Mouse (Mus musculus) hindbrain, embryonic 12.5 days (tissue): ENCODE results near the gene Golga2. TPM values are rescaled to one million over a fixed set of nuclear protein-coding genes. Genes with fewer than 3 reads are reported as not detected.

Source experiments
- ATAC-seq: fragments of 200-750 bp; cut with Nextera tagmentation; 2 replicates; pipeline ENCODE4 v1.8.0; 2017; ENCODE audit warnings: moderate TSS enrichment; ENCODE audit not compliant: low FRiP score
- H3K27ac ChIP-seq: fragments of 300-500 bp; sonication (generic); 2 replicates; pipeline ENCODE4 v1.5.1; 2016; ENCODE audit warnings: mild to moderate bottlenecking
- H3K27me3 ChIP-seq: fragments of 300-500 bp; sonication (generic); 2 replicates; pipeline ENCODE4 v1.6.1; 2016; ENCODE audit warnings: mild to moderate bottlenecking
- H3K36me3 ChIP-seq: fragments of 300-500 bp; sonication (generic); 2 replicates; pipeline ENCODE4 v1.6.1; 2016; ENCODE audit warnings: mild to moderate bottlenecking
- H3K4me1 ChIP-seq: fragments of 300-500 bp; sonication (generic); 2 replicates; pipeline ENCODE4 v1.6.1; 2016
- H3K4me2 ChIP-seq: fragments of 300-500 bp; sonication (generic); replicated peaks from 2 replicates; pipeline ENCODE4 v1.6.1; 2016; ENCODE audit warnings: mild to moderate bottlenecking
- H3K4me3 ChIP-seq: fragments of 300-500 bp; sonication (generic); 2 replicates; pipeline ENCODE4 v1.5.1; 2016; ENCODE audit warnings: mild to moderate bottlenecking
- H3K9ac ChIP-seq: fragments of 300-500 bp; sonication (generic); 2 replicates; pipeline ENCODE4 v1.6.1; 2016; ENCODE audit warnings: mild to moderate bottlenecking, moderate library complexity
- H3K9me3 ChIP-seq: fragments of 300-500 bp; sonication (generic); replicated peaks from 2 replicates; pipeline ENCODE4 v1.6.1; 2016; ENCODE audit warnings: mild to moderate bottlenecking
- WGBS: fragments of 180-500 bp; shearing (Covaris S2); methylation state at CpG from one replicate; pipeline ENCODE4 v1.1.7; 2016; 5-methylcytosine and 5-hydroxymethylcytosine counted together
- microRNA-seq: library from miRNA; unstranded; fragments of <30 nt; microRNA quantifications from one replicate; pipeline ENCODE4, GENCODE M21; 2017
- polyA plus RNA-seq: library from polyadenylated mRNA; unstranded; fragments of >200 nt; fragmentation: Nextera tagmentation; extraction: Ambion mirVana; gene quantifications from 2 replicates; pipeline ENCODE4 v1.2.1, GENCODE M21; 2016

The Golga2 gene
- polyA plus RNA-seq, 1 experiment from 2014 or later: 31.5 TPM

DNA sequence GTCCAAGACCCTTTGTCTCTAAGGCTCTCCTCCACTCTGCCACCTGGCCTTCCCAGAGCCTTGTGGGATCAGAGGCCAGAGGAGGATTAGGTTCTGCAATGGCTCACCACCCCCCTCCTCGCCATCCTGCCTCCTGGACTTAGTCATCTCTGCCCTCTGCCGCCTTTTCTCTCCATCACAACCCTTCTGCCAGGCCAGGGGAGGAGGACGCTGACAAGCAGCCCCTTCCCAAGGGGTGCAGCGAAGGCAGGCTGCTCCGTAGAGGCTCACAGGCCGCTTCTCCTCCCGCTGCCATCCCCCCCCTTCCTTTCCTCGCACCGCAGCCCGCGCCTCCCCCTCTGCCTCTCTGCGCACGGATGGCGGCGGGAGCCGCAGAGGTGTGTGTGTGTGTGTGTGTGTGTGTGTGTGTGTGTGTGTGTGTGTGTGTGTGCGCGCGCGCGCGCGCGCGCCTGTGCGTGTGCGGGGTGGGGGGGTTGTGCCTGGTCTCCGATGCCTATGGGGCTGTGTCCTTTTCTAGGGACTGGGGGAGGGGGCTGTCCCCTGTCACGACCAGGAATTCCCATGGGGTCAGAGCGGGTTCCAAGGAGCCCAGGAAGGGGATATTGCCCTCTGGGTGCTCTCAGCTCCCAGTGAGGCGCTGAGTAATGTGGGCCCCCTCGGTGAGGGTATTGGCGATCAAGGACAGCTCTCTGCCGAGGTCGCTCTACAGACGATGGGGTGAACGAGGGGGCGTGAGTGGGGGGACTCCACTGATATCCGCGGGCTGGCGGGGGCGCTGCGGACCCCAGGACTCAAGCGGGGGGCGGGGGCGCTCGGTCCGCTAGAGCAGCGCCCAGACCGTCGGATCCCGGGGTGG, 65.2 kb downstream of the Golga2 start, which contains the start of gene Ciz1:
TSS of gene Ciz1 (plus strand) at position 177 of the 856 bp plus-strand sequence.
- peak; percentile 68 for ATAC-seq
- WGBS: 1% methylated on average over 32 of the region's 52 CpGs

DNA sequence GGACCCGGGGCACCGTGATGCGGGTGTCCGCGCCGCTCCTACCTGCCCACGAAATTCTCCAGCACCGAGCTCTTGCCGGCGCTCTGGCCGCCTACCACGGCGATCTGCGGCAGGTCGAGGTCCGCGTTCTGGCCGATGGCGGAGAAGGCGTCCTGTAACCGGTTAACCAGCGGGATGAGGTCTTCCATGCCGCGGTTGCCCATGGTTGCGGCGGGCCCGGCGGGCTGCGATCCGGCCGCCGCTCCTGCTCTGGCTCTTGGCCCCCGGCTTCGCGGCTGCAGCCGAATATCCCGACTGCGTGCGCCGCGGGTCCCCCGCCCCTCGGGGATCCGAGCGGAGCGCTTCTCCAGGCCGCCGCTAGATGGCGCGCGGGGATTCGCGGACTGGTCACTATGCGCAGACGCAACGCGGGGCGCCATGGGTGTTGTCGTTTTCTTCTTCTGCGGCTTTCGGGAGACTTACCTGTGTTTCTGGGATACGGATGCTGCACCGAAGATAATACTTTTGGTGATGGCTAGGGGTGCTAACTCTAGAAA, 65.9 kb downstream of the Golga2 start, which contains the start of gene Dnm1:
TSS of gene Dnm1 (minus strand) at position 332 of the 536 bp plus-strand sequence.
- H3K4me3 ChIP-seq: peak within 1 kb of the TSS; percentile 65
- ATAC-seq: peak; percentile 65
- H3K36me3 ChIP-seq: no peaks in the 10 kb centered on the region
- H3K9ac ChIP-seq: peak within 1 kb of the TSS; percentile 77
- peaks cover 25% of the 10 kb centered on the region for H3K4me1 ChIP-seq
- under 1% methylated on average over 57 of the region's 63 CpGs for WGBS
- peak within 1 kb of the TSS; percentile 86 for H3K27ac ChIP-seq
- H3K4me2 ChIP-seq: peak within 1 kb of the TSS; percentile 68
- H3K9me3 ChIP-seq: no peaks in the 10 kb centered on the region
- H3K27me3 ChIP-seq: 0 out of 2 replicates have a peak, but pooled peaks cover 3% of the 10 kb centered on the region

More for the DNA sequence above, 65.2 kb downstream of the Golga2 start, which contains the start of gene Ciz1:
- Histone ChIP-seq H3K9me3 (no peaks in the 10 kb centered on the region), H3K27me3 (0 out of 2 replicates have a peak, but pooled peaks cover 3% of the 10 kb centered on the region), H3K4me3 (peak within 1 kb of the TSS; percentile 65), H3K4me2 (peak within 1 kb of the TSS; percentile 68), H3K27ac (peak within 1 kb of the TSS; percentile 86), H3K9ac (peak within 1 kb of the TSS; percentile 77), H3K4me1 (peaks cover 25% of the 10 kb centered on the region), H3K36me3 (no peaks in the 10 kb centered on the region)

DNA sequence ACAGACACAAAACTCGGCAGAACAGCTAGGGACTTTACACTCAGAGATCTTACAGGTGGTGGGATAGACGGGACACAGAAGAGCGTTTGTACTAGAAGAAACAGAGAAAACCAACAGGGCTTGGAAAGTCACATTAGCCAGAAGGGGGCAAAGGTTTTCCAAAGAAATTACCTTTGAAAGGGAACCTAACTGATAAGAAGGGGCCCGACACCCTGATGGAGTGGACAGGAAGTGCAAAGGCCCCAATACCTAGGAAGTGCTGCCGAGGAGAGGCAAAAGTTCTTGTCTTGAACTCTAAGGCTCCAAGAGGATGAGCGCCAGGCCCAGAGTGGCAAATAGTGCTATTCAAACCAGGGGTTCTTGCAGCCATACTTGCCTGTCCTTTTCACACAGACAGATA, 66.7 kb downstream of the Golga2 start:
- peaks cover 25% of the 10 kb centered on the region for H3K4me1 ChIP-seq
- 74% methylated on average over 6 of the region's 6 CpGs for WGBS
- H3K36me3 ChIP-seq: no peaks in the 10 kb centered on the region
- no peak overlapping the region for H3K27ac ChIP-seq
- H3K9me3 ChIP-seq: no peaks in the 10 kb centered on the region
- H3K4me2 ChIP-seq: peak overlapping the region; percentile 68; the same call in 1 of the 2 replicates
- no peak for ATAC-seq
- H3K4me3 ChIP-seq: no peak overlapping the region
- 0 out of 2 replicates have a peak, but pooled peaks cover 6% of the 10 kb centered on the region for H3K27me3 ChIP-seq
- H3K9ac ChIP-seq: no peak overlapping the region

DNA sequence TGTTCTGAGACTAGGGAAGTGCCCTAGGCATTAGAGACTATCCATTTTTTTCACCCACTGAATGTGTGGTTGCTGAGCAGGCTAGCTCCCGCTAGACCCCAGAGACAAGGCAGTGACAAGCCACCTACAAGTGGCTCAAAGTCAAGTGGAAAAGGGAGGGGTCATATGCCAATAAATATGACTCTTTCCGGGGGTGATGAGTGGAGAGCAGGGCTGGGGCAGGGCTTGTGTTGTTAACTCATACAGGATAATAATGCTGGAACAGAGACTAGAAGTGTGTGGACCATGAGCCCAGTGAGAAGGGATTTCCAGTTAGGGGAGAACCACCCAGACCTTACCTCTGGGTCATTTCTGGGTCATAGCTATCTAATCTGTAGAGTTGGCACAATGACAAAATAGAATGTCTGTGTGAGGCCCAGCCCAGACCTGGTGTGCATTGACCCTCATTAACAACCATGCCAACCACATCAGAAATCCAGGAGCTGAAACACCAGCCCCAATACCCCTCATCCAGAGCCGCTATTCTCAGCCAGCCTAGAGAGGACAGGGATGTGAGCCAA, 67.2 kb downstream of the Golga2 start:
- H3K27me3 ChIP-seq: 0 out of 2 replicates have a peak, but pooled peaks cover 6% of the 10 kb centered on the region
- peaks cover 25% of the 10 kb centered on the region for H3K4me1 ChIP-seq
- no peak for ATAC-seq
- H3K9ac ChIP-seq: no peak overlapping the region
- H3K27ac ChIP-seq: no peak overlapping the region
- H3K9me3 ChIP-seq: no peaks in the 10 kb centered on the region
- no peak overlapping the region for H3K4me3 ChIP-seq
- no peak overlapping the region for H3K4me2 ChIP-seq
- H3K36me3 ChIP-seq: no peaks in the 10 kb centered on the region
- WGBS: 92% methylated on average over 3 of the region's 3 CpGs

GRCm38 (mm10) chr2:32356216-32356615, 69.0 kb downstream of the Golga2 start:
- H3K27ac ChIP-seq: no peak overlapping the region
- WGBS: 82% methylated on average over 10 of the region's 10 CpGs
- H3K27me3 ChIP-seq: 0 out of 2 replicates have a peak, but pooled peaks cover 4% of the 10 kb centered on the region
- no peaks in the 10 kb centered on the region for H3K9me3 ChIP-seq
- H3K4me2 ChIP-seq: no peak overlapping the region
- H3K36me3 ChIP-seq: no peaks in the 10 kb centered on the region
- no peak overlapping the region for H3K9ac ChIP-seq
- no peak overlapping the region for H3K4me3 ChIP-seq
- ATAC-seq: no peak
- H3K4me1 ChIP-seq: peaks cover 20% of the 10 kb centered on the region

Small RNAs within 50 kb of the gene (microRNA-seq; reads per million reads assigned to microRNA genes)
- gene Gm23363: not detected
- gene Mir199b: 1,038 reads per million, percentile 75 among the genes with 10 or more reads in this experiment

Other genes starting within 250 kb of the Golga2 start
- gene Fam78a, start 202.5 kb upstream of the Golga2 start, polyA plus RNA-seq: 1.8 and 2.4 TPM in 2 replicates
- 11.1 and 11.5 TPM in 2 replicates for gene Plpp7, start 191.9 kb upstream of the Golga2 start, polyA plus RNA-seq
- 111 and 114 TPM in 2 replicates for gene Prrc2b, start 136.3 kb upstream of the Golga2 start, polyA plus RNA-seq
- gene Pomt1, start 50.8 kb upstream of the Golga2 start, polyA plus RNA-seq: 25.5 and 25.9 TPM in 2 replicates
- gene Uck1, start 27.2 kb upstream of the Golga2 start, polyA plus RNA-seq: 61.8 and 67.3 TPM in 2 replicates
- gene Swi5, start 691 bp downstream of the Golga2 start, polyA plus RNA-seq: 380 and 382 TPM in 2 replicates
- gene Ciz1, start 64.9 kb downstream of the Golga2 start, polyA plus RNA-seq: 59.1 and 66.3 TPM in 2 replicates
- gene Dnm1, start 66.0 kb downstream of the Golga2 start, polyA plus RNA-seq: 44.4 and 47.5 TPM in 2 replicates
- gene 1110008P14Rik, start 94.6 kb downstream of the Golga2 start, polyA plus RNA-seq: 62.6 and 72.8 TPM in 2 replicates
- 0.95 and 1.2 TPM in 2 replicates for gene Lcn2, start 100.9 kb downstream of the Golga2 start, polyA plus RNA-seq
- 34.5 and 35.1 TPM in 2 replicates for gene Ptges2, start 108.5 kb downstream of the Golga2 start, polyA plus RNA-seq
- 5.9 and 6.2 TPM in 2 replicates for gene Naif1, start 163.1 kb downstream of the Golga2 start, polyA plus RNA-seq
- 40.2 and 41.6 TPM in 2 replicates for gene Slc25a25, start 164.1 kb downstream of the Golga2 start, polyA plus RNA-seq
- gene Fam102a, start 247.9 kb downstream of the Golga2 start, polyA plus RNA-seq: 12.6 and 15.5 TPM in 2 replicates